7 mouse cellular contexts compared by ENCODE assay signal in genomic region chr6:115124675-115125357, GRCm38 (mm10). TPM values are rescaled to one million over a fixed set of nuclear protein-coding genes. Genes with fewer than 3 reads are reported as not detected.
DNase-seq lines count a peak whose midpoint lies in the region; ATAC-seq lines count a peak whose summit lies in the region.

No protein-coding gene starts in this region.

- peak; percentile 88 for DNase-seq in Muller cell, postnatal 12 days (ENCODE audit: inconsistent ontology term)
- DNase-seq in gastrocnemius, postnatal 10 days, result peak; percentile 26
- DNase-seq in left cerebral cortex, postnatal 10 days (ENCODE audit: extremely low spot score in 1 of 2, low spot score in 2 of 2), result peak; percentile 63 to 66
- no peak for DNase-seq in retina, embryonic 14.5 days (ENCODE audit: low spot score)
- no peak for DNase-seq in urinary bladder, adult 2 months (ENCODE audit: low spot score)

- ATAC-seq in cerebellum, adult (ENCODE audit: insufficient number of reproducible peaks, low FRiP score, low TSS enrichment), result peak; percentile 67
- no peak for ATAC-seq in inflammation-experienced regulatory T-cells, adult 6 months

- intact Hi-C loops in left cerebral cortex, postnatal 10 days (cut with DNase I), result loop anchor here (5.0 kb wide), 2 partner anchors 38 to 78 kb away; no protein-coding TSS in a partner anchor

RNA-seq across cellular contexts. Expression of gene Syn2, which starts 9.9 kb away (rescaled TPM):
- 1 to 10 TPM; 3.1 to 3.4 TPM for total RNA-seq in gastrocnemius, postnatal 10 days (2021)
- total RNA-seq in left cerebral cortex, postnatal 10 days (2021), result 100 to 1,000 TPM; 399 to 403 TPM
- polyA plus RNA-seq in inflammation-experienced regulatory T-cells, adult 6 months (2017; shearing (Covaris generic)), result not detected
- polyA plus RNA-seq in urinary bladder, adult 2 months (2012; rRNA removed), result 15.5 and 18.5 TPM in 2 replicates

Comparison
In these comparisons a context has a peak if more than half of its experiments do, and no peak if none do; other contexts are left out.
1. DNase-seq: peak in Muller cell, postnatal 12 days (single experiment), gastrocnemius, postnatal 10 days (single experiment) and left cerebral cortex, postnatal 10 days (2 of 2); none in retina, embryonic 14.5 days (single experiment) and urinary bladder, adult 2 months (single experiment).
2. RNA of gene Syn2, which starts 9.9 kb away (total RNA-seq): 399 to 403 TPM in left cerebral cortex, postnatal 10 days; 3.1 to 3.4 TPM in gastrocnemius, postnatal 10 days; every median in the first group is over 10 times any median in the second.